Mouse (Mus musculus): ENCODE results near the gene Ksr2. TPM values are rescaled to one million over a fixed set of nuclear protein-coding genes. Genes with fewer than 3 reads are reported as not detected.
A peak's percentile ranks its signal among the peaks of the same experiment; 100 is the strongest.

Gene Ksr2
- total RNA-seq, 1 experiment from 2014 or later, result 0.25 TPM

GRCm38 (mm10) chr5:117457121-117457520 is 43.3 kb downstream of the Ksr2 start:
- ATAC-seq (replicated peaks in 1 of 2; ENCODE audit: insufficient read depth in 1 of 2, low FRiP score in 2 of 2, low TSS enrichment in 1 of 2, low read depth in 1 of 2, poor library complexity in 2 of 2, severe bottlenecking in 2 of 2), result no peak

GRCm38 (mm10) chr5:117457583-117457982 is 43.8 kb downstream of the Ksr2 start:
- ATAC-seq (replicated peaks in 1 of 2; ENCODE audit: insufficient read depth in 1 of 2, low FRiP score in 2 of 2, low TSS enrichment in 1 of 2, low read depth in 1 of 2, poor library complexity in 2 of 2, severe bottlenecking in 2 of 2), result no peak

- ATAC-seq (replicated peaks in 1 of 2; ENCODE audit: insufficient read depth in 1 of 2, low FRiP score in 2 of 2, low TSS enrichment in 1 of 2, low read depth in 1 of 2, poor library complexity in 2 of 2, severe bottlenecking in 2 of 2), result no peak
These were observed 45.1 kb downstream of the Ksr2 start for GRCm38 (mm10) chr5:117458899-117459298.

GRCm38 (mm10) chr5:117460261-117460660 is 46.5 kb downstream of the Ksr2 start:
- no peak for ATAC-seq (replicated peaks in 1 of 2; ENCODE audit: insufficient read depth in 1 of 2, low FRiP score in 2 of 2, low TSS enrichment in 1 of 2, low read depth in 1 of 2, poor library complexity in 2 of 2, severe bottlenecking in 2 of 2)

- ATAC-seq (replicated peaks in 1 of 2; ENCODE audit: insufficient read depth in 1 of 2, low FRiP score in 2 of 2, low TSS enrichment in 1 of 2, low read depth in 1 of 2, poor library complexity in 2 of 2, severe bottlenecking in 2 of 2), result no peak
These were observed 53.3 kb downstream of the Ksr2 start for GRCm38 (mm10) chr5:117467052-117467451.

GRCm38 (mm10) chr5:117468961-117469360 is 55.2 kb downstream of the Ksr2 start:
- no peak for ATAC-seq (replicated peaks in 1 of 2; ENCODE audit: insufficient read depth in 1 of 2, low FRiP score in 2 of 2, low TSS enrichment in 1 of 2, low read depth in 1 of 2, poor library complexity in 2 of 2, severe bottlenecking in 2 of 2)

GRCm38 (mm10) chr5:117469572-117469971 is 55.8 kb downstream of the Ksr2 start:
- ATAC-seq (replicated peaks in 1 of 2; ENCODE audit: insufficient read depth in 1 of 2, low FRiP score in 2 of 2, low TSS enrichment in 1 of 2, low read depth in 1 of 2, poor library complexity in 2 of 2, severe bottlenecking in 2 of 2), result peak; percentile 60 to 85

- no peak for ATAC-seq (replicated peaks in 1 of 2; ENCODE audit: insufficient read depth in 1 of 2, low FRiP score in 2 of 2, low TSS enrichment in 1 of 2, low read depth in 1 of 2, poor library complexity in 2 of 2, severe bottlenecking in 2 of 2)
These were observed 67.4 kb downstream of the Ksr2 start for GRCm38 (mm10) chr5:117481162-117481561.

GRCm38 (mm10) chr5:117481586-117481985 is 67.8 kb downstream of the Ksr2 start:
- no peak for ATAC-seq (replicated peaks in 1 of 2; ENCODE audit: insufficient read depth in 1 of 2, low FRiP score in 2 of 2, low TSS enrichment in 1 of 2, low read depth in 1 of 2, poor library complexity in 2 of 2, severe bottlenecking in 2 of 2)

GRCm38 (mm10) chr5:117482013-117482412 is 68.2 kb downstream of the Ksr2 start:
- no peak for ATAC-seq (replicated peaks in 1 of 2; ENCODE audit: insufficient read depth in 1 of 2, low FRiP score in 2 of 2, low TSS enrichment in 1 of 2, low read depth in 1 of 2, poor library complexity in 2 of 2, severe bottlenecking in 2 of 2)

GRCm38 (mm10) chr5:117485411-117485810 is 71.6 kb downstream of the Ksr2 start:
- ATAC-seq (replicated peaks in 1 of 2; ENCODE audit: insufficient read depth in 1 of 2, low FRiP score in 2 of 2, low TSS enrichment in 1 of 2, low read depth in 1 of 2, poor library complexity in 2 of 2, severe bottlenecking in 2 of 2), result peak in 1 of 2 experiments; percentile 45; a peak in 1 of 4 replicates

- no peak for ATAC-seq (replicated peaks in 1 of 2; ENCODE audit: insufficient read depth in 1 of 2, low FRiP score in 2 of 2, low TSS enrichment in 1 of 2, low read depth in 1 of 2, poor library complexity in 2 of 2, severe bottlenecking in 2 of 2)
These were observed 72.3 kb downstream of the Ksr2 start for GRCm38 (mm10) chr5:117486092-117486491.

- no peak for ATAC-seq (replicated peaks in 1 of 2; ENCODE audit: insufficient read depth in 1 of 2, low FRiP score in 2 of 2, low TSS enrichment in 1 of 2, low read depth in 1 of 2, poor library complexity in 2 of 2, severe bottlenecking in 2 of 2)
These were observed 74.4 kb downstream of the Ksr2 start for GRCm38 (mm10) chr5:117488155-117488554.

- no peak for ATAC-seq (replicated peaks in 1 of 2; ENCODE audit: insufficient read depth in 1 of 2, low FRiP score in 2 of 2, low TSS enrichment in 1 of 2, low read depth in 1 of 2, poor library complexity in 2 of 2, severe bottlenecking in 2 of 2)
These were observed 75.0 kb downstream of the Ksr2 start for GRCm38 (mm10) chr5:117488670-117489325.

GRCm38 (mm10) chr5:117492933-117493863 is 79.4 kb downstream of the Ksr2 start:
- peak; percentile 9 to 40; a peak in 2 of 4 replicates for ATAC-seq (replicated peaks in 1 of 2; ENCODE audit: insufficient read depth in 1 of 2, low FRiP score in 2 of 2, low TSS enrichment in 1 of 2, low read depth in 1 of 2, poor library complexity in 2 of 2, severe bottlenecking in 2 of 2)

- peak; percentile 70 to 80; a peak in 3 of 4 replicates for ATAC-seq (replicated peaks in 1 of 2; ENCODE audit: insufficient read depth in 1 of 2, low FRiP score in 2 of 2, low TSS enrichment in 1 of 2, low read depth in 1 of 2, poor library complexity in 2 of 2, severe bottlenecking in 2 of 2)
These were observed 80.1 kb downstream of the Ksr2 start for GRCm38 (mm10) chr5:117493947-117494346.

- peak in 1 of 2 experiments; percentile 14; a peak in 1 of 4 replicates for ATAC-seq (replicated peaks in 1 of 2; ENCODE audit: insufficient read depth in 1 of 2, low FRiP score in 2 of 2, low TSS enrichment in 1 of 2, low read depth in 1 of 2, poor library complexity in 2 of 2, severe bottlenecking in 2 of 2)
These were observed 83.3 kb downstream of the Ksr2 start for GRCm38 (mm10) chr5:117497084-117497483.

- ATAC-seq (replicated peaks in 1 of 2; ENCODE audit: insufficient read depth in 1 of 2, low FRiP score in 2 of 2, low TSS enrichment in 1 of 2, low read depth in 1 of 2, poor library complexity in 2 of 2, severe bottlenecking in 2 of 2), result no peak
These were observed 88.8 kb downstream of the Ksr2 start for GRCm38 (mm10) chr5:117502611-117503010.
